Mouse (Mus musculus) olfactory bulb, adult 2 months (tissue): ENCODE results near the gene Cpsf4l. TPM values are rescaled to one million over a fixed set of nuclear protein-coding genes. Genes with fewer than 3 reads are reported as not detected.

ENCODE experiments used
- H3K27ac ChIP-seq: fragments of 200-500 bp; 2 replicates; pipeline ENCODE4 v1.5.1; 2012; ENCODE audit warnings: low read depth, low read length; ENCODE audit not compliant: insufficient read depth
- H3K4me1 ChIP-seq: fragments of 200-500 bp; 2 replicates; pipeline ENCODE4 v1.6.1; 2012; ENCODE audit warnings: low read length; ENCODE audit not compliant: control insufficient read depth, insufficient read depth
- H3K4me3 ChIP-seq: fragments of 200-500 bp; 2 replicates; pipeline ENCODE4 v1.5.1; 2012; ENCODE audit warnings: mild to moderate bottlenecking, low read depth, low read length, moderate library complexity; ENCODE audit not compliant: insufficient read depth
- CTCF ChIP-seq: fragments of 200-500 bp; IDR thresholded peaks from 2 replicates; pipeline ENCODE4 v1.5.1; 2012; ENCODE audit warnings: low read depth, mild to moderate bottlenecking, low read length, moderate library complexity; ENCODE audit not compliant: insufficient read depth
- POLR2A ChIP-seq: fragments of 200-500 bp; IDR thresholded peaks from 2 replicates; pipeline ENCODE4 v1.6.1; 2012; ENCODE audit warnings: mild to moderate bottlenecking, low read depth, low read length, moderate library complexity; ENCODE audit not compliant: insufficient read depth
- WGBS: fragments of 180-500 bp; shearing (Covaris S2); methylation state at CpG from one replicate; pipeline ENCODE4 v1.1.7; 2018; 5-methylcytosine and 5-hydroxymethylcytosine counted together
- polyA plus RNA-seq: library from polyadenylated mRNA; stranded (reverse); fragments of >200 nt; gene quantifications from 2 replicates; pipeline ENCODE4 v1.2.4, GENCODE M21; 2012; ENCODE audit warnings: low replicate concordance; ENCODE audit not compliant: missing spikeins, insufficient read depth, insufficient read length

Gene Cpsf4l
- polyA plus RNA-seq, 1 experiment: not detected

DNA sequence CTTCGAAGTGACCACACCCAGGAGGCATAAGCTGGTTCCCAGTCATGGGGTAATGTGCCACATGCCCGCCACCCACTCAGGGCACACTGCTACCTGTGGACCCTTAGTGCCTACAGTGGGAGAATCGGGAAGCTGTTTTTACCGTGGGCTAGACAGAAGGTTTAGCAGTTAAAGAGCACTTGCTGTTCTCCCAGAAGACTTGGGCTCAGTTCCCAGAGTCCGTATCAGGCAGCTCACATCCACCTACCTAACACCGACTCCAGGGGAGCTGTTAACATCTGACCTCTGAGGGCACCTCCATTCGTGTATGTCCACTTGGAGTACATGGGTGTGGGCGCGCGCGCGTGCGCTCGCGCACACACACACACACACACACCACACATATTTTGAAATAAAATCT, 55.7 kb downstream of the Cpsf4l start:
- peaks cover 10% of the 10 kb centered on the region; the same call in 1 of the 2 replicates for H3K4me1 ChIP-seq
- H3K4me3 ChIP-seq: no peak overlapping the region
- no peak for TF ChIP-seq CTCF
- no peak for TF ChIP-seq POLR2A
- no peak overlapping the region for H3K27ac ChIP-seq
- WGBS: 94% methylated on average over 15 of the region's 15 CpGs

- no peak overlapping the region for H3K27ac ChIP-seq
- no peak overlapping the region for H3K4me3 ChIP-seq
- TF ChIP-seq POLR2A (no peak), CTCF (no peak)
- peaks cover 20% of the 10 kb centered on the region for H3K4me1 ChIP-seq
- WGBS: 90% methylated on average over 6 of the region's 6 CpGs
Observed at GRCm38 (mm10) chr11:113652516-113652915, 57.3 kb downstream of the Cpsf4l start.

DNA sequence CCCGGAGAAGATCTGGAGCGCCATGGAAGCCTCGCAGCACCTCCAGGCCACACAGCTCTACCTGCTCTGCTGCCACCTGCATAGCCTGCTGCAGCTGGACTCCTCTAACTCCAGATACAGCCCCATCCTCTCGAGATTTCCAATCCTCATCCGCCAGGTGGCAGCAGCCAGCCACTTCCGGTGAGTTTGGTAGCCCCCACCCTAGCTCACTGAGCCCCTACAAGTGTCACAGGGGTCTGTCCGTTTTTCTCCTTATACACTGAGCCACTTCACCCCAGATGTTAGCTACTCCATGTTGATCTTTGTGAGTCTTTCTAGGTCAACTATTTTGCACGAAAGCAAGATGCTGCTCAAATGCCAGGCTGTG, 57.9 kb downstream of the Cpsf4l start:
- peaks cover 20% of the 10 kb centered on the region for H3K4me1 ChIP-seq
- TF ChIP-seq POLR2A (no peak), CTCF (no peak)
- 49% methylated on average over 8 of the region's 8 CpGs for WGBS
- no peak overlapping the region for H3K4me3 ChIP-seq
- no peak overlapping the region for H3K27ac ChIP-seq

DNA sequence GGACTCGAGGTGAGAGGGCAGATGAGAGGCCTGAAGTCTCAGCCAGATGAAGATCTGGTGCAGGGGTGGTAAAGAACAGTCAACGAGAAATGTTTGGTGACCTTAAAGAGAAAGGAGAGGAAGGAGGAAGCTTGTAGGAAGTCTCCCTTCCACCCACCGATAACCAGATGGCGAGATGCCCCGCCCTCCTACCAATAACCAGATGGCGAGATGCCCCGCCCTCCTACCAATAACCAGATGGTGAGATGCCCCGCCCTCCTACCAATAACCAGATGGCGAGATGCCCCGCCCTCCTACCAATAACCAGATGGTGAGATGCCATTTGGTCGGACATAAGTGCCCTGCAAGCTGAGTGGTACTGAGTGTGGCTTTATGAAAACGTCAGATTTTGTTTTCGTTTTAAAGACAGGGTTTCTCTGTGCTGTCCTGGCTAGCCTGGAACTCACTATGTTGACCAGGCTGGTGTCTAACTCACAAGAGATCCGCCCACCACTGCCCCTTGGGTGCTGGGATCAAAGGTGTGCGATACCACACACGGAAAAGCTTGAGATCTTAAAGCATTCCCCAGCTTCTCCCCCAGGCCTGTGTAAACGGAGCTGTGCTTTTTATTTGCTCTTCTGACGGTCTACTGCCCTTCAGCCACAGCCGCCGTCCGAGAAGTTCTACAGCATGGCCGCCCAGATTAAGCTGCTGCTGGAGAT, 58.5 kb downstream of the Cpsf4l start:
- peaks cover 17% of the 10 kb centered on the region for H3K4me1 ChIP-seq
- no peak overlapping the region for H3K4me3 ChIP-seq
- TF ChIP-seq CTCF: no peak
- no peak for TF ChIP-seq POLR2A
- 82% methylated on average over 22 of the region's 22 CpGs for WGBS
- no peak overlapping the region for H3K27ac ChIP-seq

GRCm38 (mm10) chr11:113649353-113650210, 60.2 kb downstream of the Cpsf4l start, which contains the start of gene Slc39a11:
Slc39a11 (minus strand) TSS chr11:113650079.
- TF ChIP-seq CTCF (no peak), POLR2A (peak; percentile 55; the same call in 1 of the 2 replicates)
- under 1% methylated on average over 85 of the region's 91 CpGs for WGBS
- peak within 1 kb of the TSS; percentile 42 for H3K27ac ChIP-seq
- H3K4me1 ChIP-seq: peaks cover 13% of the 10 kb centered on the region
- peak within 1 kb of the TSS; percentile 60 for H3K4me3 ChIP-seq

GRCm38 (mm10) chr11:113648690-113649352, 61.0 kb downstream of the Cpsf4l start, which contains the start of gene Cog1:
Cog1 (plus strand) TSS chr11:113649169.
- WGBS: 43% methylated on average over 26 of the region's 26 CpGs
- Histone ChIP-seq H3K27ac (peak within 1 kb of the TSS; percentile 42), H3K4me1 (peaks cover 13% of the 10 kb centered on the region), H3K4me3 (peak within 1 kb of the TSS; percentile 60)
- TF ChIP-seq CTCF: no peak
- no peak for TF ChIP-seq POLR2A

Other genes starting within 250 kb of the Cpsf4l start
- gene Sstr2, start 90.7 kb downstream of the Cpsf4l start, polyA plus RNA-seq: not detected in 2 replicates
- gene Cog1, start 60.8 kb downstream of the Cpsf4l start, polyA plus RNA-seq: not detected in 2 replicates
- gene Slc39a11, start 59.9 kb downstream of the Cpsf4l start, polyA plus RNA-seq: not detected in 2 replicates
- gene Fam104a, start 25.9 kb downstream of the Cpsf4l start, polyA plus RNA-seq: not detected in 2 replicates
- gene D11Wsu47e, start 25.6 kb downstream of the Cpsf4l start, polyA plus RNA-seq: not detected in 2 replicates
- not detected in 2 replicates for gene Cdc42ep4, start 41.9 kb upstream of the Cpsf4l start, polyA plus RNA-seq